Mouse (Mus musculus) hindbrain, postnatal 0 days (tissue): ENCODE measurements around the gene Cxcl2. TPM values are rescaled to one million over a fixed set of nuclear protein-coding genes. Genes with fewer than 3 reads are reported as not detected.

ENCODE experiments used
- ATAC-seq: fragments of 200-750 bp; cut with Nextera tagmentation; 2 replicates; pipeline ENCODE4 v1.8.0; 2017; ENCODE audit warnings: mild to moderate bottlenecking, moderate TSS enrichment, moderate library complexity
- DNase-seq: peaks from one replicate; pipeline ENCODE4 v3.0.0-alpha.2; 2015; ENCODE audit warnings: low spot score
- H3K27ac ChIP-seq: fragments of 300-500 bp; sonication (generic); 2 replicates; pipeline ENCODE4 v1.5.1; 2014; ENCODE audit warnings: mild to moderate bottlenecking
- H3K27me3 ChIP-seq: fragments of 300-500 bp; sonication (generic); 2 replicates; pipeline ENCODE4 v1.6.1; 2014; ENCODE audit warnings: low read length, mixed read lengths; ENCODE audit not compliant: insufficient read depth
- H3K36me3 ChIP-seq: fragments of 300-500 bp; sonication (generic); 2 replicates; pipeline ENCODE4 v1.6.1; 2014; ENCODE audit warnings: low read length, mixed read lengths; ENCODE audit not compliant: insufficient read depth
- H3K4me1 ChIP-seq: fragments of 300-500 bp; sonication (generic); 2 replicates; pipeline ENCODE4 v1.6.1; 2014; ENCODE audit warnings: antibody characterized with exemption, low read length, mixed read lengths; ENCODE audit not compliant: insufficient read depth
- H3K4me2 ChIP-seq: fragments of 300-500 bp; sonication (generic); 2 replicates; pipeline ENCODE4 v1.6.1; 2014; ENCODE audit warnings: low read depth, mild to moderate bottlenecking, low read length, moderate library complexity, mixed read lengths
- H3K4me3 ChIP-seq: fragments of 300-500 bp; sonication (generic); 2 replicates; pipeline ENCODE4 v1.5.1; 2014; ENCODE audit warnings: low read length
- H3K9ac ChIP-seq: fragments of 300-500 bp; sonication (generic); replicated peaks from 2 replicates; pipeline ENCODE4 v1.6.1; 2014; ENCODE audit warnings: mild to moderate bottlenecking, low read length, moderate library complexity, mixed read lengths
- H3K9me3 ChIP-seq: fragments of 300-500 bp; sonication (generic); 2 replicates; pipeline ENCODE4 v1.6.1; 2016; ENCODE audit warnings: low read length, mixed read lengths
- CTCF ChIP-seq: IDR thresholded peaks from 2 replicates; pipeline ENCODE4 v1.5.1; 2016; ENCODE audit warnings: antibody characterized with exemption, control low read depth, low read depth
- WGBS: fragments of 180-500 bp; shearing (Covaris S2); extraction: QIAGEN DNeasy Blood & Tissue Kit; methylation state at CpG from one replicate; pipeline ENCODE4 v1.1.7; 2014; 5-methylcytosine and 5-hydroxymethylcytosine counted together
- polyA plus RNA-seq: library from polyadenylated mRNA; unstranded; fragments of >200 nt; fragmentation: Nextera tagmentation; extraction: Ambion mirVana; gene quantifications from 2 replicates; pipeline ENCODE4 v1.2.1, GENCODE M21; 2015
- total RNA-seq: library from RNA; depleted of rRNA; stranded (reverse); fragments of >200 nt; gene quantifications from 2 replicates; pipeline ENCODE4 v1.2.3, GENCODE M21; 2014; rRNA removed

The Cxcl2 gene
- total and polyA plus RNA-seq, 2 experiments from 2014 or later = 0.14 TPM; not detected in 1

- TF ChIP-seq CTCF = no peak
- no peak for DNase-seq
- WGBS = 92% methylated on average over 2 of the region's 2 CpGs
Observed at GRCm38 (mm10) chr5:90945453-90945852, 41.8 kb downstream of the Cxcl2 start.

GRCm38 (mm10) chr5:90949499-90949898 is 45.8 kb downstream of the Cxcl2 start:
- no peak overlapping the region for H3K27ac ChIP-seq
- 79% methylated on average over 15 of the region's 15 CpGs for WGBS
- no peak overlapping the region for H3K4me2 ChIP-seq
- no peak overlapping the region for H3K9ac ChIP-seq
- no peaks in the 10 kb centered on the region for H3K4me1 ChIP-seq
- no peaks in the 10 kb centered on the region for H3K9me3 ChIP-seq
- H3K4me3 ChIP-seq = no peak overlapping the region
- H3K27me3 ChIP-seq = no peaks in the 10 kb centered on the region
- DNase-seq = no peak
- TF ChIP-seq CTCF = no peak
- no peaks in the 10 kb centered on the region for H3K36me3 ChIP-seq
- ATAC-seq = no peak

More at GRCm38 (mm10) chr5:90945453-90945852, 41.8 kb downstream of the Cxcl2 start:
- Histone ChIP-seq H3K9ac (no peak overlapping the region), H3K36me3 (no peaks in the 10 kb centered on the region), H3K4me1 (no peaks in the 10 kb centered on the region), H3K27ac (no peak overlapping the region), H3K27me3 (no peaks in the 10 kb centered on the region), H3K4me2 (no peak overlapping the region), H3K4me3 (no peak overlapping the region), H3K9me3 (no peaks in the 10 kb centered on the region)
- no peak for ATAC-seq

- Histone ChIP-seq H3K27me3 (no peaks in the 10 kb centered on the region), H3K9ac (no peak overlapping the region), H3K27ac (no peak overlapping the region), H3K4me3 (no peak overlapping the region), H3K36me3 (no peaks in the 10 kb centered on the region), H3K4me1 (no peaks in the 10 kb centered on the region), H3K9me3 (no peaks in the 10 kb centered on the region), H3K4me2 (no peak overlapping the region)
- peak; percentile 78 for ATAC-seq
- DNase-seq = peak; percentile 55
- peak; percentile 92 for TF ChIP-seq CTCF
- 27% methylated on average over 2 of the region's 2 CpGs for WGBS
Observed at GRCm38 (mm10) chr5:90951475-90951874, 47.8 kb downstream of the Cxcl2 start.

GRCm38 (mm10) chr5:90952731-90953481 is 49.2 kb downstream of the Cxcl2 start:
- Histone ChIP-seq H3K36me3 (no peaks in the 10 kb centered on the region), H3K9me3 (no peaks in the 10 kb centered on the region), H3K4me3 (no peak overlapping the region), H3K9ac (no peak overlapping the region), H3K4me1 (no peaks in the 10 kb centered on the region), H3K27ac (no peak overlapping the region), H3K27me3 (no peaks in the 10 kb centered on the region), H3K4me2 (no peak overlapping the region)
- DNase-seq = peak; percentile 59
- no peak for ATAC-seq
- 86% methylated on average over 8 of the region's 8 CpGs for WGBS
- peak; percentile 57 for TF ChIP-seq CTCF

Other genes with a start within 250 kb of the Cxcl2 start
- gene Cxcl5, start 144.5 kb upstream of the Cxcl2 start, total RNA-seq = not detected in 2 replicates
- 0.28 and 0.55 TPM in 2 replicates for gene Cxcl5, start 144.5 kb upstream of the Cxcl2 start, polyA plus RNA-seq
- 0.37 and 1.5 TPM in 2 replicates for gene Ppbp, start 135.4 kb upstream of the Cxcl2 start, total RNA-seq
- 0.49 and 0.61 TPM in 2 replicates for gene Ppbp, start 135.4 kb upstream of the Cxcl2 start, polyA plus RNA-seq
- 20.3 and 32.5 TPM in 2 replicates for gene Pf4, start 131.4 kb upstream of the Cxcl2 start, total RNA-seq
- 59.5 and 75.7 TPM in 2 replicates for gene Pf4, start 131.4 kb upstream of the Cxcl2 start, polyA plus RNA-seq
- not detected in 2 replicates for gene Cxcl3, start 117.8 kb upstream of the Cxcl2 start, total RNA-seq
- 0.24 and 0.29 TPM in 2 replicates for gene Cxcl3, start 117.8 kb upstream of the Cxcl2 start, polyA plus RNA-seq
- not detected in 2 replicates for gene Cxcl15, start 109.3 kb upstream of the Cxcl2 start, total RNA-seq
- not detected in 2 replicates for gene Cxcl15, start 109.3 kb upstream of the Cxcl2 start, polyA plus RNA-seq
- gene Cxcl1, start 12.6 kb upstream of the Cxcl2 start, total RNA-seq = 0.22 TPM in 1 of 2 replicates, not detected in the other
- gene Cxcl1, start 12.6 kb upstream of the Cxcl2 start, polyA plus RNA-seq = 0.50 and 0.56 TPM in 2 replicates
- 84.7 and 97.5 TPM in 2 replicates for gene Mthfd2l, start 27.2 kb downstream of the Cxcl2 start, total RNA-seq
- gene Mthfd2l, start 27.2 kb downstream of the Cxcl2 start, polyA plus RNA-seq = 58.8 and 62.7 TPM in 2 replicates
- 0.18 and 0.37 TPM in 2 replicates for gene Epgn, start 123.6 kb downstream of the Cxcl2 start, total RNA-seq
- gene Epgn, start 123.6 kb downstream of the Cxcl2 start, polyA plus RNA-seq = not detected in 2 replicates
- gene Ereg, start 170.8 kb downstream of the Cxcl2 start, total RNA-seq = not detected in 2 replicates
- not detected in 2 replicates for gene Ereg, start 170.8 kb downstream of the Cxcl2 start, polyA plus RNA-seq
- gene Areg, start 235.7 kb downstream of the Cxcl2 start, total RNA-seq = 1.6 TPM in 1 of 2 replicates, not detected in the other
- 0.77 and 0.94 TPM in 2 replicates for gene Areg, start 235.7 kb downstream of the Cxcl2 start, polyA plus RNA-seq